Mouse (Mus musculus) olfactory bulb, adult 2 months (tissue): ENCODE results near the gene 9230102O04Rik.

Experiments
- CTCF ChIP-seq: fragments of 200-500 bp; IDR thresholded peaks from 2 replicates; pipeline ENCODE4 v1.5.1; 2012; ENCODE audit warnings: low read depth, mild to moderate bottlenecking, low read length, moderate library complexity; ENCODE audit not compliant: insufficient read depth
- POLR2A ChIP-seq: fragments of 200-500 bp; IDR thresholded peaks from 2 replicates; pipeline ENCODE4 v1.6.1; 2012; ENCODE audit warnings: mild to moderate bottlenecking, low read depth, low read length, moderate library complexity; ENCODE audit not compliant: insufficient read depth

DNA sequence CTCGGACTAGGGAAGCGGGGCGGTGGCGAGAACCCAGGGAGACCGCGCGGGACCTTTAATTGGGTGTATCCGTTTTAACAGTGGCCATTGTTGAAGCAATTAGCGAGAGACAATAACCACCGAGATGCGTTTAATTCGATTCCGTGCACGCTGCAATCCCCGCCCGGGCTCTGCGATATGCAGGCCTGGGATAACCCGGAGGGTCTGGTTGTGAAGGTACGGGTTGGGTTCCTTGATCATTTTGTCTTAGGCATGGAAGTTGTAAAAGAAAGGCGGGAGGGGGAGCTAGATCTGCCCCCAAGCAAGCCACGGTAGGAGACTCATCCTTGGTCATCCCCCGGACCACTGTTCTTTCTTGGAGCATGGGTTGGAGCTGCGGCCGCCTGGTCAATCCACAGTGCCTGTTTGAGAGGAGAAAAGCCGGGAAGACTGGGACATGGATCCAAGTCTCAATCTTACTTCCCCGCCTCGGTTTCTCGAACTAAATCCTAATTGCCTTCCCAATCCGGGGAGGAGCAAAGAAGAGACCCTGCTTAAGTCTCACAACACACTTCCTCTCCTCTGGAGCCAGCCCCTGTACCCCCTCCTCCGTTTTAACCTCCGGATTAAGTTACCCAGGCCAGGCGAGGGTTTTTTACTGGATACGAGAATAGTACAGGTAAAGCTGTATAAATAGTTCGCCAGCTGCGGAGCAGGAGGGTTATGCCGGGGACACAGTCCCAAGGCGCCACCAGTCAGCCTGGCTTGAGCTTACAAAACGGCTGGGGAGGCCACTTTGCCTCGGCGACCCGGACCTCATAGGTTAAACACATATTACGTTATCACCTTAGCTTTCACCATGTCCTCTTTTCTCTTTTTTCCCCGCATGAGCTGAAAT lies 6.2 kb downstream of the 9230102O04Rik start:
- TF ChIP-seq CTCF (no peak), POLR2A (no peak)
